Mouse (Mus musculus) CH12.LX (cell line): ENCODE data around the gene Tex21. TPM values are rescaled to one million over a fixed set of nuclear protein-coding genes. Genes with fewer than 3 reads are reported as not detected.

Experiments
- DNase-seq: peaks from one replicate; pipeline ENCODE4 v3.0.0-alpha.2; 2013; ENCODE audit errors: extremely low read depth
- H3K27ac ChIP-seq: 2 replicates; pipeline ENCODE4 v1.5.1; 2012; ENCODE audit warnings: low read depth, mild to moderate bottlenecking, control low read depth, moderate library complexity; ENCODE audit not compliant: insufficient read depth
- H3K27me3 ChIP-seq: replicated peaks from 2 replicates; pipeline ENCODE3; 2012; ENCODE audit warnings: inconsistent platforms
- H3K36me3 ChIP-seq, 2 experiments: replicated peaks in 1 of 2; 2 replicates each; pipeline versions ENCODE3 to v1.6.1; 2012; ENCODE audit warnings: inconsistent platforms in 1 of 2, low read length in 1 of 2, mild to moderate bottlenecking in 1 of 2, mixed read lengths in 1 of 2, moderate library complexity in 1 of 2; ENCODE audit not compliant: control insufficient read depth in 1 of 2, insufficient read depth in 1 of 2
- H3K4me1 ChIP-seq, 2 experiments: 2 replicates each; pipeline ENCODE4 v1.6.1; 2012; ENCODE audit warnings: inconsistent platforms in 1 of 2, moderate library complexity in 1 of 2; ENCODE audit not compliant: insufficient read depth in 2 of 2, control insufficient read depth in 1 of 2
- H3K4me2 ChIP-seq: 2 replicates; pipeline ENCODE4 v1.6.1; 2012; ENCODE audit warnings: low read depth, mild to moderate bottlenecking, control low read depth; ENCODE audit not compliant: poor library complexity, insufficient read depth, severe bottlenecking
- H3K4me3 ChIP-seq, 3 experiments: fragments of 150-350 bp in 1 of 3; sonication (generic) in 1 of 3; replicated peaks in 1 of 3; 2 replicates each; pipeline versions ENCODE3 to v1.5.1; 2011 to 2012; ENCODE audit warnings: low read depth in 2 of 3, low read length in 2 of 3, mild to moderate bottlenecking in 2 of 3, moderate library complexity in 2 of 3, control low read depth in 1 of 3, improper control_type of control experiment in 1 of 3, inconsistent platforms in 1 of 3, mixed read lengths in 1 of 3; ENCODE audit not compliant: poor library complexity in 1 of 3
- H3K79me2 ChIP-seq: replicated peaks from 2 replicates; pipeline ENCODE4 v1.6.1; 2012; ENCODE audit warnings: mild to moderate bottlenecking, moderate library complexity; ENCODE audit not compliant: control insufficient read depth, poor library complexity, insufficient read depth, severe bottlenecking; ENCODE audit errors: extremely low read depth
- H3K9ac ChIP-seq: 2 replicates; pipeline ENCODE4 v1.6.1; 2012; ENCODE audit warnings: low read depth, mild to moderate bottlenecking, control low read depth, moderate library complexity; ENCODE audit not compliant: insufficient read depth
- H3K9me3 ChIP-seq: replicated peaks from 2 replicates; pipeline ENCODE3; 2012; ENCODE audit warnings: low read length, inconsistent platforms, mixed read lengths
- BHLHE40 ChIP-seq: IDR thresholded peaks from 2 replicates; pipeline ENCODE4 v1.6.1; 2011; ENCODE audit warnings: mild to moderate bottlenecking, low read depth, low read length, improper control_type of control experiment
- CTCF ChIP-seq, 2 experiments: IDR thresholded peaks in 1 of 2; conservative IDR thresholded peaks in 1 of 2; 2 replicates each; pipeline ENCODE4 v1.5.1; 2011 to 2012; ENCODE audit warnings: low read depth in 2 of 2, low read length in 2 of 2, improper control_type of control experiment in 1 of 2, inconsistent platforms in 1 of 2, mild to moderate bottlenecking in 1 of 2, moderate library complexity in 1 of 2
- E2F4 ChIP-seq: IDR thresholded peaks from 2 replicates; pipeline ENCODE4 v1.6.1; 2011; ENCODE audit warnings: low read depth, low read length, improper control_type of control experiment; ENCODE audit not compliant: insufficient replicate concordance
- EP300 ChIP-seq: IDR thresholded peaks from 2 replicates; pipeline ENCODE4 v1.6.1; 2011; ENCODE audit warnings: low read length, improper control_type of control experiment
- HCFC1 ChIP-seq: IDR thresholded peaks from 2 replicates; pipeline ENCODE4 v1.6.1; 2012; ENCODE audit warnings: low read depth, mild to moderate bottlenecking, inconsistent platforms, low read length, improper control_type of control experiment
- IRF4 ChIP-seq: IDR thresholded peaks from 2 replicates; pipeline ENCODE4 v1.6.1; 2014; ENCODE audit warnings: low read depth, mild to moderate bottlenecking, inconsistent platforms, low read length, improper control_type of control experiment
- KAT2A ChIP-seq: IDR thresholded peaks from 2 replicates; pipeline ENCODE4 v1.6.1; 2012; ENCODE audit warnings: low read length, improper control_type of control experiment, inconsistent platforms; ENCODE audit not compliant: insufficient replicate concordance
- MAFK ChIP-seq: IDR thresholded peaks from 2 replicates; pipeline ENCODE4 v1.6.1; 2011; ENCODE audit warnings: low read length, improper control_type of control experiment; ENCODE audit not compliant: insufficient replicate concordance
- MAX ChIP-seq: IDR thresholded peaks from 2 replicates; pipeline ENCODE4 v1.6.1; 2011; ENCODE audit warnings: low read length, improper control_type of control experiment
- MAZ ChIP-seq: IDR thresholded peaks from 2 replicates; pipeline ENCODE4 v1.6.1; 2012; ENCODE audit warnings: low read depth, mild to moderate bottlenecking, inconsistent platforms, low read length, improper control_type of control experiment, moderate library complexity
- MEF2A ChIP-seq: IDR thresholded peaks from 2 replicates; pipeline ENCODE4 v1.6.1; 2014; ENCODE audit warnings: low read depth, mild to moderate bottlenecking, inconsistent platforms, low read length, improper control_type of control experiment, borderline replicate concordance
- MYC ChIP-seq: IDR thresholded peaks from 2 replicates; pipeline ENCODE4 v1.6.1; 2011; ENCODE audit warnings: low read depth, mild to moderate bottlenecking, improper control_type of control experiment, low read length
- POLR2AphosphoS2 ChIP-seq: IDR thresholded peaks from 2 replicates; pipeline ENCODE4 v1.6.1; 2011; ENCODE audit warnings: low read depth, low read length, improper control_type of control experiment
- SIN3A ChIP-seq: IDR thresholded peaks from 2 replicates; pipeline ENCODE4 v1.6.1; 2012; ENCODE audit warnings: low read length, improper control_type of control experiment, inconsistent platforms
- SMC3 ChIP-seq: IDR thresholded peaks from 2 replicates; pipeline ENCODE4 v1.6.1; 2011; ENCODE audit warnings: low read depth, low read length, improper control_type of control experiment
- ZKSCAN1 ChIP-seq: IDR thresholded peaks from 2 replicates; pipeline ENCODE4 v1.6.1; 2012; ENCODE audit warnings: low read depth, inconsistent platforms, low read length, improper control_type of control experiment, borderline replicate concordance
- ZNF384 ChIP-seq: IDR thresholded peaks from 2 replicates; pipeline ENCODE4 v1.6.1; 2012; ENCODE audit warnings: low read depth, low read length, improper control_type of control experiment, inconsistent platforms
- dilution Hi-C: fragments of 300-500 bp; cut with MboI; formaldehyde crosslinking; loops from 2 replicates; pipeline ENCODE4 v1.14.3; 2020; ENCODE audit warnings: low sequenced_read_pairs; ENCODE audit not compliant: extremely low pct_unique_long_range_greater_than_20kb, extremely low pct_ligation_motif_present
- in situ Hi-C: fragments of 300-500 bp; cut with MboI; formaldehyde crosslinking; loops from 3 replicates; pipeline ENCODE4 v1.14.3; 2019; ENCODE audit warnings: low sequenced_read_pairs, low pct_ligation_motif_present, low pct_unique_long_range_greater_than_20kb, mixed read lengths
- polyA plus RNA-seq: library from polyadenylated mRNA; unstranded; fragments of >175 nt; gene quantifications from 2 replicates; pipeline ENCODE4 v1.2.1, GENCODE M21; 2012; ENCODE audit warnings: low read depth; ENCODE audit not compliant: insufficient read length
- total RNA-seq, 2 experiments: library from RNA; depleted of rRNA; stranded (reverse); fragments of 300-350 nt in 1 of 2; fragments of >200 nt in 1 of 2; gene quantifications; 2 replicates each; pipeline ENCODE4 v1.2.3; 2012 to 2014

Tex21 gene
- total and polyA plus RNA-seq, 3 experiments = 0.11 to 0.42 (median 0.29) TPM

DNA sequence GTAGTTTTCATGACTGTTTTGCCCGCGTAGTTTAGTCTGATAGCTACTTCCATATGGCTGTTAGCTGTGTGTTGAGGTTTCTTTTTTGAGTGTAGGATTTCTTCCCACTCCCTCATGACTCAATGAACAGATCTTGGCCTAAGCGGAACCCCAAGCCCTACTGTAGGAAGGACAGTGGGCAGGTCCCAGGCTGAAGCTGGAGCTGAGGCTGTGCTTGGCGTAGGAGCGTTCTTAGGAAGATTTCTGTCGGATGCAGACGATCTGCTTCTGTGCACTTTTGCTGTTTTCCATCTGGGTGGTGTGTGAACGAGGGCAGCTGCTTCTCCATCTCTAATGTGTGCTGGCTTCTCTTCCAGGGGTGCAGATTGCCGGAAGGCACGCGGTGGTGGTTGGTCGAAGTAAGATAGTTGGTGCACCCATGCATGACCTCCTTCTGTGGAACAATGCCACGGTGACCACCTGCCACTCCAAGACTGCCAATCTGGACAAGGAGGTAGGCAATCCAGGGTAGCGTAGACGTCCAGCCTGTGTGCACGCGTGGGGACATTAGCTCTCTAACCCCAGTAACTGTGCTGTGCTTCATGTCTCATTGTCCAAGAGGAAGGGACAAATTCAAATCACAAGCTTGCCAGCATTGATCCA lies 36.1 kb upstream of the Tex21 start:
- Histone ChIP-seq H3K4me1 (no peaks in the 10 kb centered on the region), H3K9ac (no peak overlapping the region), H3K4me3 (no peak overlapping the region), H3K79me2 (no peaks in the 10 kb centered on the region; the same call in 1 of the 2 replicates), H3K36me3 (peaks cover 78 to 93% of the 10 kb centered on the region in 2 experiments), H3K9me3 (no peaks in the 10 kb centered on the region), H3K4me2 (no peak overlapping the region), H3K27ac (no peak overlapping the region; the same call in 1 of the 2 replicates), H3K27me3 (no peaks in the 10 kb centered on the region)
- DNase-seq = no peak
- TF ChIP-seq E2F4 (no peak), ZKSCAN1 (no peak), BHLHE40 (no peak), ZNF384 (no peak), SMC3 (no peak), MAZ (no peak), HCFC1 (no peak), EP300 (no peak), IRF4 (no peak), CTCF (conservative IDR thresholded peaks at IDR 0.05 in 1 of 2, IDR thresholded peaks at IDR 0.05 in 1 of 2; ENCODE audit: low read depth in 2 of 2, low read length in 2 of 2) (no peak), POLR2AphosphoS2 (no peak), MAX (no peak), KAT2A (no peak)
- in situ Hi-C loops (no loop called here), dilution Hi-C loops (no loop called here)

GRCm38 (mm10) chr12:76282132-76282531 lies 35.6 kb upstream of the Tex21 start:
- H3K9me3 ChIP-seq = no peaks in the 10 kb centered on the region
- H3K27me3 ChIP-seq = no peaks in the 10 kb centered on the region
- H3K79me2 ChIP-seq = peaks cover 3% of the 10 kb centered on the region; the same call in 1 of the 2 replicates
- no peak overlapping the region for H3K27ac ChIP-seq
- H3K4me3 ChIP-seq = no peak overlapping the region
- no peak for DNase-seq
- H3K9ac ChIP-seq = no peak overlapping the region
- H3K4me1 ChIP-seq = no peaks in the 10 kb centered on the region
- in situ Hi-C loops = no loop called here
- no peak overlapping the region for H3K4me2 ChIP-seq
- dilution Hi-C loops = no loop called here
- peaks cover 78 to 93% of the 10 kb centered on the region in 2 experiments for H3K36me3 ChIP-seq
- TF ChIP-seq SIN3A (no peak), EP300 (no peak), IRF4 (no peak), MAZ (no peak), MAFK (peak; percentile 95), MEF2A (no peak), SMC3 (no peak), MYC (no peak)
